Mouse (Mus musculus) forebrain, postnatal 0 days (tissue): Measurements from ENCODE around the gene Dennd5a. TPM values are rescaled to one million over a fixed set of nuclear protein-coding genes. Genes with fewer than 3 reads are reported as not detected.

Source experiments
- ATAC-seq: fragments of 200-750 bp; cut with Nextera tagmentation; 2 replicates; pipeline ENCODE4 v1.8.0; 2017; ENCODE audit warnings: mild to moderate bottlenecking, moderate library complexity
- DNase-seq: peaks from one replicate; pipeline ENCODE4 v3.0.0-alpha.2; 2015
- H3K27ac ChIP-seq: fragments of 300-500 bp; sonication (generic); 2 replicates; pipeline ENCODE4 v1.5.1; 2014; ENCODE audit warnings: low read depth, mild to moderate bottlenecking, antibody characterized with exemption, low read length, moderate library complexity, mixed read lengths
- H3K27me3 ChIP-seq: fragments of 300-500 bp; sonication (generic); 2 replicates; pipeline ENCODE4 v1.6.1; 2014; ENCODE audit warnings: mild to moderate bottlenecking, low read length, mixed read lengths; ENCODE audit not compliant: insufficient read depth
- H3K36me3 ChIP-seq: fragments of 300-500 bp; sonication (generic); 2 replicates; pipeline ENCODE4 v1.6.1; 2014; ENCODE audit warnings: mild to moderate bottlenecking, moderate library complexity; ENCODE audit not compliant: insufficient read depth
- H3K4me1 ChIP-seq: fragments of 300-500 bp; sonication (generic); 2 replicates; pipeline ENCODE4 v1.6.1; 2014; ENCODE audit warnings: antibody characterized with exemption; ENCODE audit not compliant: insufficient read depth
- H3K4me2 ChIP-seq: fragments of 300-500 bp; sonication (generic); 2 replicates; pipeline ENCODE4 v1.6.1; 2014; ENCODE audit warnings: low read depth, mild to moderate bottlenecking, moderate library complexity
- H3K4me3 ChIP-seq: fragments of 300-500 bp; sonication (generic); 2 replicates; pipeline ENCODE4 v1.5.1; 2014; ENCODE audit warnings: low read depth, low read length, mixed read lengths
- H3K9ac ChIP-seq: fragments of 300-500 bp; sonication (generic); 2 replicates; pipeline ENCODE4 v1.6.1; 2014; ENCODE audit warnings: mild to moderate bottlenecking
- H3K9me3 ChIP-seq: fragments of 300-500 bp; sonication (generic); 2 replicates; pipeline ENCODE4 v1.6.1; 2016; ENCODE audit warnings: low read length
- CTCF ChIP-seq: sonication (generic); IDR thresholded peaks from 2 replicates; pipeline ENCODE4 v1.5.1; 2016; ENCODE audit warnings: antibody characterized with exemption, control low read depth, low read depth
- WGBS: fragments of 180-500 bp; shearing (Covaris S2); extraction: QIAGEN DNeasy Blood & Tissue Kit; methylation state at CpG from one replicate; pipeline ENCODE4 v1.1.7; 2014; 5-methylcytosine and 5-hydroxymethylcytosine counted together
- polyA plus RNA-seq: library from polyadenylated mRNA; unstranded; fragments of >200 nt; fragmentation: Nextera tagmentation; extraction: Ambion mirVana; gene quantifications from 2 replicates; pipeline ENCODE4 v1.2.1, GENCODE M21; 2015
- total RNA-seq: library from RNA; depleted of rRNA; stranded (reverse); fragments of >200 nt; gene quantifications from 2 replicates; pipeline ENCODE4 v1.2.3, GENCODE M21; 2014

Gene Dennd5a
- total and polyA plus RNA-seq, 2 experiments from 2014 or later = 28.0 to 156 TPM

- ATAC-seq (no peak), DNase-seq (no peak)
- no peak overlapping the region for H3K27ac ChIP-seq
- no peak overlapping the region for H3K4me3 ChIP-seq
- H3K27me3 ChIP-seq = no peaks in the 10 kb centered on the region
- no peak overlapping the region for H3K9ac ChIP-seq
- WGBS = 72% methylated on average over 4 of the region's 4 CpGs
- H3K9me3 ChIP-seq = no peaks in the 10 kb centered on the region
- no peak overlapping the region for H3K4me2 ChIP-seq
- H3K4me1 ChIP-seq = 0 out of 2 replicates have a peak, but pooled peaks cover 8% of the 10 kb centered on the region
- no peaks in the 10 kb centered on the region for H3K36me3 ChIP-seq
- no peak for TF ChIP-seq CTCF
Measured at GRCm38 (mm10) chr7:109951297-109951696, 9.0 kb downstream of the Dennd5a start.

GRCm38 (mm10) chr7:109944421-109945034, 15.7 kb downstream of the Dennd5a start:
- Histone ChIP-seq H3K27me3 (no peaks in the 10 kb centered on the region), H3K9ac (no peak overlapping the region), H3K4me1 (no peaks in the 10 kb centered on the region), H3K27ac (no peak overlapping the region), H3K36me3 (no peaks in the 10 kb centered on the region), H3K9me3 (no peaks in the 10 kb centered on the region), H3K4me3 (no peak overlapping the region), H3K4me2 (no peak overlapping the region)
- TF ChIP-seq CTCF = no peak
- WGBS = 56% methylated on average over 6 of the region's 6 CpGs
- ATAC-seq = no peak
- DNase-seq = no peak

GRCm38 (mm10) chr7:109929628-109930027, 30.6 kb downstream of the Dennd5a start:
- Histone ChIP-seq H3K36me3 (peaks cover 41% of the 10 kb centered on the region), H3K4me1 (no peaks in the 10 kb centered on the region), H3K4me3 (no peak overlapping the region), H3K9me3 (no peaks in the 10 kb centered on the region), H3K27me3 (no peaks in the 10 kb centered on the region), H3K4me2 (no peak overlapping the region), H3K9ac (no peak overlapping the region), H3K27ac (no peak overlapping the region)
- TF ChIP-seq CTCF = peak; percentile 44
- ATAC-seq (no peak), DNase-seq (no peak)

- Histone ChIP-seq H3K27me3 (no peaks in the 10 kb centered on the region), H3K27ac (no peak overlapping the region), H3K9me3 (no peaks in the 10 kb centered on the region), H3K9ac (no peak overlapping the region), H3K4me3 (no peak overlapping the region), H3K4me2 (no peak overlapping the region), H3K4me1 (no peaks in the 10 kb centered on the region), H3K36me3 (peaks cover 33% of the 10 kb centered on the region)
- no peak for DNase-seq
- ATAC-seq = no peak
- TF ChIP-seq CTCF = no peak
- WGBS = 85% methylated on average over 6 of the region's 6 CpGs
Measured at GRCm38 (mm10) chr7:109928365-109928764, 31.9 kb downstream of the Dennd5a start.

- TF ChIP-seq CTCF = no peak
- ATAC-seq = no peak
Measured at GRCm38 (mm10) chr7:109924965-109925364, 35.3 kb downstream of the Dennd5a start.

GRCm38 (mm10) chr7:109922889-109923288, 37.4 kb downstream of the Dennd5a start:
- Histone ChIP-seq H3K4me1 (no peaks in the 10 kb centered on the region), H3K4me3 (no peak overlapping the region), H3K4me2 (no peak overlapping the region), H3K9ac (no peak overlapping the region), H3K9me3 (no peaks in the 10 kb centered on the region), H3K36me3 (peaks cover 56% of the 10 kb centered on the region), H3K27me3 (no peaks in the 10 kb centered on the region), H3K27ac (no peak overlapping the region)
- TF ChIP-seq CTCF = no peak
- no peak for ATAC-seq
- 95% methylated on average over 4 of the region's 4 CpGs for WGBS
- no peak for DNase-seq

More at GRCm38 (mm10) chr7:109924965-109925364, 35.3 kb downstream of the Dennd5a start:
- no peak overlapping the region for H3K4me3 ChIP-seq
- H3K4me1 ChIP-seq = no peaks in the 10 kb centered on the region
- 81% methylated on average over 2 of the region's 2 CpGs for WGBS
- no peaks in the 10 kb centered on the region for H3K9me3 ChIP-seq
- no peak for DNase-seq
- H3K27ac ChIP-seq = no peak overlapping the region
- H3K27me3 ChIP-seq = no peaks in the 10 kb centered on the region
- no peak overlapping the region for H3K4me2 ChIP-seq
- H3K36me3 ChIP-seq = peaks cover 41% of the 10 kb centered on the region
- H3K9ac ChIP-seq = no peak overlapping the region

- no peak for TF ChIP-seq CTCF
- Histone ChIP-seq H3K4me2 (no peak overlapping the region), H3K4me1 (no peaks in the 10 kb centered on the region), H3K9ac (no peak overlapping the region), H3K27me3 (no peaks in the 10 kb centered on the region), H3K36me3 (peaks cover 82% of the 10 kb centered on the region), H3K9me3 (no peaks in the 10 kb centered on the region), H3K4me3 (no peak overlapping the region), H3K27ac (no peak overlapping the region)
- ATAC-seq = no peak
- no peak for DNase-seq
- 88% methylated on average over 2 of the region's 2 CpGs for whole genome bisulfite sequencing
Measured at GRCm38 (mm10) chr7:109906165-109906564, 54.1 kb downstream of the Dennd5a start.
